Mouse (Mus musculus) thymus, adult 2 months (tissue): ENCODE measurements around the gene 4932438H23Rik.

Source experiments
- CTCF ChIP-seq: fragments of 200-500 bp; IDR thresholded peaks from 2 replicates; pipeline ENCODE4 v1.5.1; 2012; ENCODE audit warnings: mild to moderate bottlenecking, control low read depth, low read length, moderate library complexity, borderline replicate concordance; ENCODE audit not compliant: control insufficient read depth, poor library complexity, insufficient read depth; ENCODE audit errors: extremely low read depth
- POLR2A ChIP-seq: fragments of 200-500 bp; IDR thresholded peaks from 2 replicates; pipeline ENCODE4 v1.6.1; 2012; ENCODE audit warnings: mild to moderate bottlenecking, low read length, control low read depth, moderate library complexity; ENCODE audit not compliant: control insufficient read depth, poor library complexity, insufficient read depth; ENCODE audit errors: extremely low read depth

- no peak for TF ChIP-seq CTCF
- no peak for TF ChIP-seq POLR2A
Observed at GRCm38 (mm10) chr16:91019476-91019875, 75.4 kb downstream of the 4932438H23Rik start.
